Mouse (Mus musculus) cortical plate, adult 2 months (tissue): ENCODE measurements around the gene B3gnt2.

Experiments
- CTCF ChIP-seq: fragments of 200-500 bp; IDR thresholded peaks from 2 replicates; pipeline ENCODE4 v1.5.1; 2011; ENCODE audit warnings: mild to moderate bottlenecking, control low read depth, low read length; ENCODE audit not compliant: insufficient read depth; ENCODE audit errors: extremely low read depth
- POLR2A ChIP-seq: fragments of 200-500 bp; IDR thresholded peaks from 2 replicates; pipeline ENCODE4 v1.6.1; 2011; ENCODE audit warnings: mild to moderate bottlenecking, low read length, control low read depth; ENCODE audit not compliant: insufficient read depth; ENCODE audit errors: extremely low read depth

DNA sequence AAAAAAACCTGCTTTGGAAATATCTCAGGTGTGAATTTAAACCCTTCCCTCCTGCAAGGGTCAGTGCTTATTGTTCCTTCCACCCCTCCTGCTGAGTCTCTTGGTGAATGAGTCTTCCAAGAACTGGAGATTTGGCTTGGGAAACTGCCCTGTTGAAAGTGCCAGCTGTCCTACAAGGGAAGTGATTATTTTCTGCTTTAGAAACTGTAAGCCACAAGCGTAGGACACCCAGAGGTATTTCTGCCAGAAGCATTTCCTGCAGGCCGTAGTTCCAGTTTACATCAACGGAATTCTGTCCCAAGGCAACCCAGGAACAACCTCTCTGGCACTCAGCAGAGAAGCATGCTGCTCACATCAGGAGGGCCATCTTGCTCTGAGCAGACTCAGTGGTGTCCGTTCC is 12.6 kb upstream of the B3gnt2 start:
- TF ChIP-seq POLR2A (no peak), CTCF (no peak)
